Mouse (Mus musculus) naive thymus-derived CD4-positive, alpha-beta T cell, adult 5 months (primary cell): ENCODE data around the gene Ntn5. TPM values are rescaled to one million over a fixed set of nuclear protein-coding genes. Genes with fewer than 3 reads are reported as not detected.

Source experiments
- polyA plus RNA-seq: library from polyadenylated mRNA; unstranded; fragments of 100-300 nt; shearing (Covaris generic); gene quantifications from one replicate; pipeline ENCODE4 v1.2.1, GENCODE M21; 2017

The Ntn5 gene
- polyA plus RNA-seq = 0.26 TPM

DNA sequence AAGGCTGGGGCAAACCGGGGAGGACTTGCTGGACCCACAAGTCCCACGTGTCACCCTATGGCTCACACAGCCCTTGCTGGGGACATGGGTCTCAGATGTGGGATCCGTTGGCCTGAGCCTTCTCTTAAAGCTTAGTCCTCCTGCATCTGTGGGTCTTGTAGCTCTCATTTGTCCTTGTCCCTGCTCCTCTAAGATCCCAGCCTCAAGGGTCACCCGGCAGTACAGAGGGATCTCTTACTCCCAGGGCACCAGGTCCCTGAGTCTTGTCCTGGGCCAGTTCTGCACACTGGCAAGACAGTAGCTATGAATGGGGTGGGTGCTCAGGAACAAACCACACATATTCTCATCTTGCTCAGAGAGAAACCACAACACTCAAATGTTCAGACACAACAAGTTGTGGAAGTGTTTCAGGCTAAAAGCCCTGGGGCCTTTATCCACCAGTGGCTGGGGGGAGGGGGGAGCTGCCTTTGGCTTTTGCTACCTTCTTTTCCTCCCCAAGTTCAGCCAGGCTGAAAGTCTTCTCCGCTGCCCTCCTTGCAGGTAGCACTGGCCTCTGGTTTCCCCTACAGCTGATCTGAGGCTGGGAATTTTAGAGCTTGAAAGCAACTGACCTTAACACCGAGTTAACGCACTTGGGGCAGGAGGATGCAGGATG lies at the start of gene Ntn5:
TSS of gene Ntn5 (plus strand) at position 627 of the 655 bp plus-strand sequence.

DNA sequence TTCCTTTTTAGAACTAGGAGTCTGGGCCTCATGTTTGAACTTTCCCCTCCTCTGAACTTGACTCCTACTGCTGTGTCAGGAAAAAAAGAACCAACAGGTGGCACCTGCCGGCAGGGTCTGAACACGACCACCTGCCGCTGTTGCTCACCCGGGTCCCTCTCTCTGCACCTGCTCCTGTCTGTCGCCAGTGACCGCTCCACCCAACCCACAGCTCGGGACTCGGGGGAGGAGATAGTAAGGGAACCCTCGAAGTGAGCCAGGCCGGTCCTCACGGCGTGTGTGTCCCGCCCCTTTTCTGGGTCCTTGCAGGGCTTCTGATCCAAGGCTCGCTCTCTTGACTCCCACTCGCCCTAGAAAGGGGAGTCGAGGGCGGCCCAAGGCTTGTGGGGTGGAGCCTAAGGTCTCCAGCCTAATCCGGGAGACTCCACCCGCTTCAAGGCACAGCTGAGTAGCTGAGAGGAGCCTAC lies 44.2 kb upstream of the Ntn5 start, which contains the start of gene Mamstr:
TSS of gene Mamstr (plus strand) at position 417 of the 467 bp plus-strand sequence.

DNA sequence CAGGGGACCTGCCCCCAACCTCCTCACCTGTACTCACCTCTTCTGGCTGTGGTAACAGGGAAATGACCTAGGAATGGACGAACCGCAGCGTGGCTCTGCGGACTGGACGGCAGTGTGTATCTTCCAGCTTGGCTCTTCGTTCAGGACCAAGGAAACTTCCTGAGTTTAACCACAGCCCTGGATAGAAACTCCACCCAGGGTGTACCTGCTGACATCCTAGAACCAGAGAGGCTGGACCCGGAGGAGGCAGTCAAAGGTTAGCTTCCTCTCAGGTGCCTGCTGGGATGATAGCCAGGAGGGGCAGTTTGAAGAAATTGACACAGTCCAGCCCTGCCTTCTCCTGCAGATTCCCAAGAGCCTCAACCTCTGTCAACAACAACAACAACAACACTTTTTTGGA lies 17.7 kb upstream of the Ntn5 start, which contains the start of gene Fut2:
TSS of gene Fut2 (minus strand) at position 234 of the 400 bp plus-strand sequence.

DNA sequence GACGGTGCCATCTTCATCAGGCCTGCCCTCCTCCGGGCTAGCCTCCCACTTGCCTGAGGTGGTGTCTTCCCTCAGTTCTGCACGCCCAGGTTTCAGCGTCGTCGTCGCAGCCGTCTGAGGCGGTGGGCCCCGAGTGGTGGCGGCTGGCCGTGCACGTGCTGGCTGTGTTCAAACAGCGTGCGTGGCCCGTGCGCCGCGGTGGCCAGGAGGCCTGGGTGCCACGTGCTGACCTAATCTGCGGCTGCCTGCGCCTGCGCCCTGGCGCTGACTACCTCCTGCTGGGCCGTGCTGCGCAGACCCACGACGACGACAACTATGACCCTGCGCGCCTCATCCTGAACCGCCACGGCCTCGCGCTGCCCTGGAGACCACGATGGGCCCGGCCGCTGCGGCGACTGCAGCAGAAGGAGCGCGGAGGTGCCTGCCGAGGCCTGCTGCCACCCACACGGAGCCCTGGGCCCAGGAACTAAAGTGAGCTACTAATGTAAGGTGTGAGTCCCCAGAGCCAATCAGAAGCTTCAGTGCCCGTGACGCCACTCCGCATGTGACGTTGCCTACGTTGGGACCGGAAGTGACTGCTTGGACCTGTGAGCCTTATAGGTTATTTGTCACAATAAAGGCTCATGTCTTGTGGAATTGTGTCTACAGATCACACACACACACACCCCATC lies 10.2 kb downstream of the Ntn5 start, which contains the start of gene Sec1:
TSS of gene Sec1 (minus strand) at position 482 of the 671 bp plus-strand sequence.

DNA sequence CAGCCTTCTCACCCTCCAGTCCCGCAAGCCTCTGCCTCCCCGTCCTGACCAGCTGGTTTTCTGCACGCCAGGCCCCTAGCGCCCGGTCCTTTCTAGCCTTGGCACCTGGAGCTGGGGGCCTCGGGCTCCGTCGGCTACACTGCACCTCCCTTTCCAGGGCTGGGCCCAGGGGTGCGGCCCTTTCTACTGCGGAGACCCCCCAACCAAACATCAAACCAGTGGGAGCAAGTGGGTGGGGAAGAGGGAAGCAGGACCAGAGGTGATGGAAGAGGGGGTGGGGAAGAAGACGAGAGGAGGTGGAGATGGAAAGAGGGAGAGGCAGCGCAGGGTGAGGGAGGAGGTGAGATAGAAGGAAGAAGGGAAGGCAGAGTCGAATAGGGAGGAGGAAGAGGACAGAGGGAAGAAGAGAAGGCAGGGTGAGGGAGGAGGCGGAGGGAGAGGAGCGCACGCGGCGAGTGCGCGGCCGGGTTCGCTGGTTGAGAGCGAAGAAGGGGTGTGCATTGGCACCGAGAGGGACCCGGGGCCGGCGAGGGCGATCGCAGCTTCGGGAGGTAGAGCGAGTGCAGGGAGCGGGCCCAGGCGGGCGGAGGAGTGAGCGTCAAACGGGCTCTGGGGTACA lies 15.8 kb downstream of the Ntn5 start, which contains the start of gene Car11:
TSS of gene Car11 (plus strand) at position 321 of the 619 bp plus-strand sequence.

DNA sequence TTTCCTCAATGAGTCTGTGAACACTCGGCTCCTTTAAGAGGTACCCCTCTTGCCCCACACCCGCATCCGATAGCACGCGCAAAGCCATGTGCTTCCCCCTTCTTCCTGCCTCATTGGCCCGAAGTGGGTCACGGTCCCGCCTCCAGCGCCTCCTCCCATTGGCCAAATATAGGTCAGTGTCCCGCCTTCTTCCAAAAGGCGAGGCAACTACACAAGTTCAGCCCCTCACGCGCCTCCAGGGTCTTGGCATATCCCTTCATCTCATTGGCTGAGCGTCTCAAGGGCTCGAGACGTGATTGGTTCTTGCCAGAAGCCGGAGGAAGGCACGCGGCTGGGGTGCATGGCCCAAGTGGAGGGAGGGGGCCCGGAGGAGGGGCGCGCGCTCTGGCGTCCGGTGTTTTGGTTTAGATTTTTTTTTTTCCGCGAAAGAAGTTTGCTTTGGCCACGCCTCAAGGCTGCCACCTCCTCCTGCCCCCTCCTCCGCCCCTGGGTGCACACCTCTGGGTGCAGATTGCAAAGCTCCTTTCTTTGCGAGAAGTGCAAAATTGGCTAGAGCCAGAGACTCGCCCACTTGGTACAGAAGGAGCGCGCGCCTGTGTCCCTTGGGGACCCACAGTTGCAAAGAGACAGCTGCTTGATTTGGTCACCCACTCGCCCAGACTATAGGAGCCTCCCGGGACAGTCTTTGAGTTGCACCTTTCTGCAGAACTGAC lies 21.1 kb downstream of the Ntn5 start, which contains the start of gene Dbp:
TSS of gene Dbp (plus strand) at position 359 of the 713 bp plus-strand sequence.

DNA sequence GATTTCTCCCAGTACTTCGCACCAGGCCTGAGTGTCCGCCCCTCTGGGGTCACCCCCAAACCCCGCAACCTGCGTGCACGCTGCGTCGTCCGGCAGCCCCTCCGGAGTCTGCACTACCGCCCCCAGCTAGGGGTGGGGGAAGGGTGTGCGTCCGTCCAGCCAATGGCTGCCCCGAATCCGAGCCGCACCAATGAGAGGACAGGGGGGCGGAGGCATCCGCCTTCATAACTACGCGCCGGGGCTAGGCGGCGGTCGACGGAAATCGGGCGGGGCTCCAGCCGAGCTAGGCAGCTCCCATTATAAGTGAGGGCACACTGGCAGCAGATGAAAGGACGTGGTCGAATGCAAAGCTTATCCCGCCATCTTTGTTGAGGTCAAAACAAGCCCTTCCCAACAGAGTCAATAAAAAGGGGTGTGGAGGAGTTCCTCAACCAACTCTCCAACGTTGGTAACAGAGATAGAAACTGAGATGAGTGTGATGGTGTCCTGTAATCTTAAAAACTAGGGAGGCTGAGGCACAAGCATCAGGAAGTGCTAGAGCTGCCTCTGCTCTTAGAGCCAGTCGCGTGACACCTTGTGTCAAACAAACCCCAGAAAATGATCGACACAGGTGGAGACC lies 31.4 kb downstream of the Ntn5 start, which contains the start of gene Rpl18:
TSS of gene Rpl18 (plus strand) at position 368 of the 619 bp plus-strand sequence.

DNA sequence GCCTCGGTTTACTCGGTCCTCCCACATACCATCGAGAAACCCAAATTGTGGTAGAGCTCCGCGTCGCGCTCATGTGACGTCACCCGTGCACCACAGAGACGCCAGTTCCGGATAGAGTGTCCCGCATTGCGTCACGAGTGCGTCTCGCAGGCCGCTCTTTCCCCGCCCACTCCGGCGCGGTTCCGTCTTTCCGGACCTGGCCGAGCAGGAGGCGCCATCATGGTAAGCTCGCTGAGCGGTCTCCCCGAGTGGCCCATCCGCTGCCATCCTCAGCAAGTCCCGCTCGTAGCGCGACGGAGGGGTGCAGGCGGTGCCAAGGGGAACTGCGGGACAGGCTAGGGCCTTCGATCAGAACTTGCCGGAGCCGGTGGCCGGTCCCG lies 34.1 kb downstream of the Ntn5 start, which contains the start of gene Sphk2:
TSS of gene Sphk2 (minus strand) at position 85 of the 380 bp plus-strand sequence.

DNA sequence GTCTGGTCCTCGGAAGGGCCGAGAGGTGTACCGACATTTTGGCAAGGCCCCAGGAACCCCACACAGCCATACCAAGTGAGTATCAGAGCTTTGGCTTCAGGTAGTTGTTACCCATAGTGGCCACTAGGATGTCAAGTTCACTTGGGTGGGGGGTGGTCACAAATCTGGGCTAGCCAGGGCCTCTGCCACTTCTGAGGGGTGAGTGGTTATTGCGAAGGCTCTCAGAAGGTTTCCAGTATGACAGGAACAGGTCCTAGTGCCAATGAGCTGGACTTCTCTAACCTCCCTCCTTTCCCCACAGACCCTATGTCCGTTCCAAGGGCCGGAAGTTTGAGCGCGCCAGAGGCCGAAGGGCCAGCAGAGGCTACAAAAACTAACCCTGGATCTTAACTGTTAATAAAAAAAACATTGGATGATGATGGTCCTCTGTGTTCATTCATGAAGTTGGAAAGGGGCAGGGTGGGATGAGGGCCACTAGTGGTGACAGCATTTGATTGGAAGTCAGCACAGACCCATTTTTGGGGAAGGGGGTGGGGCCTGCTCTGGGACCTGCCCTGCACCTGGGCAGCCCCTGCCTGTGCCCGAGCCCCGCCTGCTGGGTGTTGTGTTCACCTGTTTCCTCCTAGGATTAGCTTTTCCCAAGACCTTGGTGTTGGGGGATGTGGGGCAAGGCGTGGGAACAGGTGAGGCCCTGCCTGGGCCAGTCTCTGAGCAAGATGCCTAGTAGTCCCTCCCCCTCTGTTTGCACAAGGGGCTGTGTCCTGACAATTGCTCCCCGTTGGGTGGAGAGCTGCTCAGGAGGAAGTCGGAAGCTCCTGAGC lies 36.8 kb downstream of the Ntn5 start, which contains the start of gene Fam83e:
TSS of gene Fam83e (plus strand) at position 800 of the 821 bp plus-strand sequence.

DNA sequence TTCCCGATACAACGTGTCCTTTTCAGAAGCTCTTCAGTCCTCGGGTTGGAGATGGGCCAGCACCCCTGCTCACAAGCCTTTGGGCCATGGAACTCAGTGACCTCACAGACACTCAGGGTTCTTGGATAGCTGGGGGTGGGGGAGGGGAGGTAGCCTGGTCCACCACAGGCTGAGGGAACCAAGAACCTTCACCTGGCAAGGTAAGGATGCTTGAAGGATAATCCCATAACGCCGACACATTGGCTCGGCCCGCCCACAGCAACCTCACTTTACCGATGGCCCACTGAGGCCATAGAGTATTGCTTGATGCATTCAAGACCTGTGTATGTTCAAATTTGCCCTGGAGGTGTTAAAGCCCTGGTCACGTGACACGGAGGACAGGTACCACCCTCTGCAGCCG lies 41.9 kb downstream of the Ntn5 start, which contains the start of gene Spaca4:
TSS of gene Spaca4 (minus strand) at position 101 of the 400 bp plus-strand sequence.

Other genes with a start within 250 kb of the Ntn5 start
- 8.8 TPM for gene Gys1, start 249.2 kb upstream of the Ntn5 start, polyA plus RNA-seq
- 33.7 TPM for gene Ruvbl2, start 245.9 kb upstream of the Ntn5 start, polyA plus RNA-seq
- gene Ftl1, start 224.1 kb upstream of the Ntn5 start, polyA plus RNA-seq = 2,872 TPM
- gene Bax, start 217.1 kb upstream of the Ntn5 start, polyA plus RNA-seq = 198 TPM
- 6.5 TPM for gene Tulp2, start 202.1 kb upstream of the Ntn5 start, polyA plus RNA-seq
- not detected for gene Gm45808, start 197.2 kb upstream of the Ntn5 start, polyA plus RNA-seq
- 0.16 TPM for gene Dhdh, start 195.2 kb upstream of the Ntn5 start, polyA plus RNA-seq
- 133 TPM for gene Nucb1, start 173.6 kb upstream of the Ntn5 start, polyA plus RNA-seq
- gene Ppp1r15a, start 157.8 kb upstream of the Ntn5 start, polyA plus RNA-seq = 587 TPM
- gene Plekha4, start 157.7 kb upstream of the Ntn5 start, polyA plus RNA-seq = 1.0 TPM
- 0.66 TPM for gene Hsd17b14, start 129.1 kb upstream of the Ntn5 start, polyA plus RNA-seq
- 123 TPM for gene Bcat2, start 113.9 kb upstream of the Ntn5 start, polyA plus RNA-seq
- not detected for gene Fgf21, start 68.5 kb upstream of the Ntn5 start, polyA plus RNA-seq
- not detected for gene Fut1, start 66.7 kb upstream of the Ntn5 start, polyA plus RNA-seq
- gene Izumo1, start 62.2 kb upstream of the Ntn5 start, polyA plus RNA-seq = not detected
- gene Rasip1, start 56.5 kb upstream of the Ntn5 start, polyA plus RNA-seq = 0.41 TPM
- gene Mamstr, start 44.0 kb upstream of the Ntn5 start, polyA plus RNA-seq = not detected
- gene Fut2, start 17.6 kb upstream of the Ntn5 start, polyA plus RNA-seq = not detected
- 0.16 TPM for gene Sec1, start 10.4 kb downstream of the Ntn5 start, polyA plus RNA-seq
- gene Car11, start 15.8 kb downstream of the Ntn5 start, polyA plus RNA-seq = 4.5 TPM
- gene Dbp, start 21.1 kb downstream of the Ntn5 start, polyA plus RNA-seq = 15.3 TPM
- gene Rpl18, start 31.4 kb downstream of the Ntn5 start, polyA plus RNA-seq = 1,856 TPM
- 19.2 TPM for gene Sphk2, start 34.0 kb downstream of the Ntn5 start, polyA plus RNA-seq
- gene Fam83e, start 37.2 kb downstream of the Ntn5 start, polyA plus RNA-seq = 0.36 TPM
- gene Spaca4, start 41.8 kb downstream of the Ntn5 start, polyA plus RNA-seq = not detected
- not detected for gene Lmtk3, start 99.7 kb downstream of the Ntn5 start, polyA plus RNA-seq
- 4.7 TPM for gene Sult2b1, start 100.6 kb downstream of the Ntn5 start, polyA plus RNA-seq
- gene Cyth2, start 130.6 kb downstream of the Ntn5 start, polyA plus RNA-seq = 138 TPM
- gene Kcnj14, start 140.8 kb downstream of the Ntn5 start, polyA plus RNA-seq = 0.17 TPM
- gene Grwd1, start 146.9 kb downstream of the Ntn5 start, polyA plus RNA-seq = 39.5 TPM
- gene Kdelr1, start 188.8 kb downstream of the Ntn5 start, polyA plus RNA-seq = 47.7 TPM
- gene Grin2d, start 194.4 kb downstream of the Ntn5 start, polyA plus RNA-seq = 0.66 TPM
- not detected for gene Syngr4, start 212.7 kb downstream of the Ntn5 start, polyA plus RNA-seq
- gene Tmem143, start 212.9 kb downstream of the Ntn5 start, polyA plus RNA-seq = 3.1 TPM
- 369 TPM for gene Emp3, start 237.4 kb downstream of the Ntn5 start, polyA plus RNA-seq
- 2.1 TPM for gene Ccdc114, start 240.1 kb downstream of the Ntn5 start, polyA plus RNA-seq